Mouse (Mus musculus): Measurements from ENCODE around the gene Adgrl1. TPM values are rescaled to one million over a fixed set of nuclear protein-coding genes. Genes with fewer than 3 reads are reported as not detected.

The Adgrl1 gene
- polyA plus RNA-seq, 1 experiment from 2014 or later, result 21.6 TPM

GRCm38 (mm10) chr8:83911809-83912731 lies 12.2 kb downstream of the Adgrl1 start:
- H3K4me3 ChIP-seq (ENCODE audit: low read depth, low read length), result no peak overlapping the region
- H3K27ac ChIP-seq (ENCODE audit: low read depth, low read length), result no peak overlapping the region
- DNase-seq (ENCODE audit: low spot score) (no peak), ATAC-seq (ENCODE audit: insufficient read depth, low FRiP score, low TSS enrichment) (no peak)
- no peaks in the 10 kb centered on the region for H3K36me3 ChIP-seq (ENCODE audit: control insufficient read depth, insufficient read depth, low read length)
- WGBS, result 76% methylated on average over 5 of the region's 5 CpGs
- no peak overlapping the region for H3K9ac ChIP-seq (ENCODE audit: low read length)
- no peaks in the 10 kb centered on the region for H3K4me1 ChIP-seq (ENCODE audit: control insufficient read depth, insufficient read depth, low read length)
- H3K4me2 ChIP-seq (ENCODE audit: low read depth), result no peak overlapping the region
- H3K9me3 ChIP-seq (ENCODE audit: control insufficient read depth, low read length), result no peaks in the 10 kb centered on the region
- H3K27me3 ChIP-seq (ENCODE audit: control insufficient read depth, insufficient read depth, low read length), result no peaks in the 10 kb centered on the region

- Histone ChIP-seq H3K4me2 (ENCODE audit: low read depth) (no peak overlapping the region), H3K27ac (ENCODE audit: low read depth, low read length) (no peak overlapping the region), H3K4me1 (ENCODE audit: control insufficient read depth, insufficient read depth, low read length) (no peaks in the 10 kb centered on the region), H3K9ac (ENCODE audit: low read length) (no peak overlapping the region), H3K4me3 (ENCODE audit: low read depth, low read length) (no peak overlapping the region), H3K36me3 (ENCODE audit: control insufficient read depth, insufficient read depth, low read length) (peaks cover 2% of the 10 kb centered on the region; the same call in 1 of the 2 replicates), H3K27me3 (ENCODE audit: control insufficient read depth, insufficient read depth, low read length) (no peaks in the 10 kb centered on the region), H3K9me3 (ENCODE audit: control insufficient read depth, low read length) (no peaks in the 10 kb centered on the region)
- ATAC-seq (ENCODE audit: insufficient read depth, low FRiP score, low TSS enrichment), result no peak
- no peak for DNase-seq (ENCODE audit: low spot score)
- 89% methylated on average over 3 of the region's 3 CpGs for WGBS
These were observed 14.3 kb downstream of the Adgrl1 start for GRCm38 (mm10) chr8:83914232-83914631.

GRCm38 (mm10) chr8:83914860-83915259 lies 15.0 kb downstream of the Adgrl1 start:
- DNase-seq (ENCODE audit: low spot score) (no peak), ATAC-seq (ENCODE audit: insufficient read depth, low FRiP score, low TSS enrichment) (no peak)
- H3K4me1 ChIP-seq (ENCODE audit: control insufficient read depth, insufficient read depth, low read length), result no peaks in the 10 kb centered on the region
- H3K4me3 ChIP-seq (ENCODE audit: low read depth, low read length), result no peak overlapping the region
- H3K4me2 ChIP-seq (ENCODE audit: low read depth), result no peak overlapping the region
- H3K9ac ChIP-seq (ENCODE audit: low read length), result no peak overlapping the region
- no peak overlapping the region for H3K27ac ChIP-seq (ENCODE audit: low read depth, low read length)
- H3K27me3 ChIP-seq (ENCODE audit: control insufficient read depth, insufficient read depth, low read length), result no peaks in the 10 kb centered on the region
- 68% methylated on average over 4 of the region's 5 CpGs for WGBS
- H3K36me3 ChIP-seq (ENCODE audit: control insufficient read depth, insufficient read depth, low read length), result peaks cover 2% of the 10 kb centered on the region; the same call in 1 of the 2 replicates
- H3K9me3 ChIP-seq (ENCODE audit: control insufficient read depth, low read length), result no peaks in the 10 kb centered on the region

- WGBS, result 80% methylated on average over 5 of the region's 5 CpGs
- H3K27me3 ChIP-seq (ENCODE audit: control insufficient read depth, insufficient read depth, low read length), result no peaks in the 10 kb centered on the region
- no peaks in the 10 kb centered on the region for H3K9me3 ChIP-seq (ENCODE audit: control insufficient read depth, low read length)
These were observed 16.1 kb downstream of the Adgrl1 start for GRCm38 (mm10) chr8:83916015-83916414.

GRCm38 (mm10) chr8:83917566-83917965 lies 17.7 kb downstream of the Adgrl1 start:
- Histone ChIP-seq H3K27ac (ENCODE audit: low read depth, low read length) (no peak overlapping the region), H3K27me3 (ENCODE audit: control insufficient read depth, insufficient read depth, low read length) (no peaks in the 10 kb centered on the region), H3K4me1 (ENCODE audit: control insufficient read depth, insufficient read depth, low read length) (no peaks in the 10 kb centered on the region), H3K9ac (ENCODE audit: low read length) (no peak overlapping the region), H3K4me2 (ENCODE audit: low read depth) (no peak overlapping the region), H3K36me3 (ENCODE audit: control insufficient read depth, insufficient read depth, low read length) (peaks cover 2% of the 10 kb centered on the region; the same call in 1 of the 2 replicates), H3K9me3 (ENCODE audit: control insufficient read depth, low read length) (no peaks in the 10 kb centered on the region), H3K4me3 (ENCODE audit: low read depth, low read length) (no peak overlapping the region)
- DNase-seq (ENCODE audit: low spot score), result no peak
- no peak for ATAC-seq (ENCODE audit: insufficient read depth, low FRiP score, low TSS enrichment)
- 85% methylated on average over 6 of the region's 6 CpGs for WGBS

More at GRCm38 (mm10) chr8:83916015-83916414, 16.1 kb downstream of the Adgrl1 start:
- Histone ChIP-seq H3K4me1 (ENCODE audit: control insufficient read depth, insufficient read depth, low read length) (no peaks in the 10 kb centered on the region), H3K36me3 (ENCODE audit: control insufficient read depth, insufficient read depth, low read length) (peaks cover 2% of the 10 kb centered on the region; the same call in 1 of the 2 replicates), H3K9ac (ENCODE audit: low read length) (no peak overlapping the region), H3K4me3 (ENCODE audit: low read depth, low read length) (no peak overlapping the region), H3K27ac (ENCODE audit: low read depth, low read length) (no peak overlapping the region), H3K4me2 (ENCODE audit: low read depth) (no peak overlapping the region)
- DNase-seq (ENCODE audit: low spot score), result no peak
- no peak for ATAC-seq (ENCODE audit: insufficient read depth, low FRiP score, low TSS enrichment)

GRCm38 (mm10) chr8:83921558-83921957 lies 21.7 kb downstream of the Adgrl1 start:
- ATAC-seq (ENCODE audit: insufficient read depth, low FRiP score, low TSS enrichment) (no peak), DNase-seq (ENCODE audit: low spot score) (peak; percentile 74)
- Histone ChIP-seq H3K4me2 (ENCODE audit: low read depth) (no peak overlapping the region), H3K9me3 (ENCODE audit: control insufficient read depth, low read length) (no peaks in the 10 kb centered on the region), H3K9ac (ENCODE audit: low read length) (no peak overlapping the region), H3K27me3 (ENCODE audit: control insufficient read depth, insufficient read depth, low read length) (no peaks in the 10 kb centered on the region), H3K4me3 (ENCODE audit: low read depth, low read length) (no peak overlapping the region), H3K4me1 (ENCODE audit: control insufficient read depth, insufficient read depth, low read length) (no peaks in the 10 kb centered on the region), H3K36me3 (ENCODE audit: control insufficient read depth, insufficient read depth, low read length) (peaks cover 10% of the 10 kb centered on the region), H3K27ac (ENCODE audit: low read depth, low read length) (no peak overlapping the region)
- WGBS, result 75% methylated on average over 3 of the region's 3 CpGs

- Histone ChIP-seq H3K9ac (ENCODE audit: low read length) (no peak overlapping the region), H3K4me3 (ENCODE audit: low read depth, low read length) (no peak overlapping the region), H3K27me3 (ENCODE audit: control insufficient read depth, insufficient read depth, low read length) (no peaks in the 10 kb centered on the region), H3K4me2 (ENCODE audit: low read depth) (no peak overlapping the region), H3K4me1 (ENCODE audit: control insufficient read depth, insufficient read depth, low read length) (no peaks in the 10 kb centered on the region), H3K27ac (ENCODE audit: low read depth, low read length) (no peak overlapping the region), H3K36me3 (ENCODE audit: control insufficient read depth, insufficient read depth, low read length) (peaks cover 10% of the 10 kb centered on the region), H3K9me3 (ENCODE audit: control insufficient read depth, low read length) (no peaks in the 10 kb centered on the region)
- ATAC-seq (ENCODE audit: insufficient read depth, low FRiP score, low TSS enrichment), result no peak
- 90% methylated on average over 8 of the region's 8 CpGs for WGBS
- no peak for DNase-seq (ENCODE audit: low spot score)
These were observed 22.8 kb downstream of the Adgrl1 start for GRCm38 (mm10) chr8:83922727-83923126.

- Histone ChIP-seq H3K4me2 (ENCODE audit: low read depth) (no peak overlapping the region), H3K9me3 (ENCODE audit: control insufficient read depth, low read length) (no peaks in the 10 kb centered on the region), H3K4me3 (ENCODE audit: low read depth, low read length) (no peak overlapping the region), H3K36me3 (ENCODE audit: control insufficient read depth, insufficient read depth, low read length) (peaks cover 8% of the 10 kb centered on the region), H3K9ac (ENCODE audit: low read length) (no peak overlapping the region), H3K27ac (ENCODE audit: low read depth, low read length) (no peak overlapping the region), H3K4me1 (ENCODE audit: control insufficient read depth, insufficient read depth, low read length) (no peaks in the 10 kb centered on the region), H3K27me3 (ENCODE audit: control insufficient read depth, insufficient read depth, low read length) (no peaks in the 10 kb centered on the region)
- ATAC-seq (ENCODE audit: insufficient read depth, low FRiP score, low TSS enrichment), result no peak
- WGBS, result 90% methylated on average over 5 of the region's 5 CpGs
- DNase-seq (ENCODE audit: low spot score), result no peak
These were observed 24.7 kb downstream of the Adgrl1 start for GRCm38 (mm10) chr8:83924585-83924984.

- DNase-seq (ENCODE audit: low spot score) (no peak), ATAC-seq (ENCODE audit: insufficient read depth, low FRiP score, low TSS enrichment) (no peak)
- H3K9me3 ChIP-seq (ENCODE audit: control insufficient read depth, low read length), result no peaks in the 10 kb centered on the region
- H3K4me1 ChIP-seq (ENCODE audit: control insufficient read depth, insufficient read depth, low read length), result no peaks in the 10 kb centered on the region
- H3K36me3 ChIP-seq (ENCODE audit: control insufficient read depth, insufficient read depth, low read length), result peaks cover 11% of the 10 kb centered on the region
- no peak overlapping the region for H3K27ac ChIP-seq (ENCODE audit: low read depth, low read length)
- no peak overlapping the region for H3K9ac ChIP-seq (ENCODE audit: low read length)
- no peak overlapping the region for H3K4me2 ChIP-seq (ENCODE audit: low read depth)
- 70% methylated on average over 7 of the region's 7 CpGs for WGBS
- no peaks in the 10 kb centered on the region for H3K27me3 ChIP-seq (ENCODE audit: control insufficient read depth, insufficient read depth, low read length)
- H3K4me3 ChIP-seq (ENCODE audit: low read depth, low read length), result no peak overlapping the region
These were observed 26.4 kb downstream of the Adgrl1 start for GRCm38 (mm10) chr8:83926266-83926665.
